Mouse (Mus musculus): Measurements from ENCODE around the gene Slc7a15. TPM values are rescaled to one million over a fixed set of nuclear protein-coding genes. Genes with fewer than 3 reads are reported as not detected.

The Slc7a15 gene
- 278 TPM for polyA plus RNA-seq (2014; fragmentation: Illumina TruSeq; extraction: RNeasy Lipid Tissue Mini Kit (QIAGEN cat#74804); ENCODE audit: low replicate concordance)

GRCm38 (mm10) chr12:8598966-8599365 is at the start of gene Slc7a15:
Gene Slc7a15 (minus strand): TSS chr12:8599066.

GRCm38 (mm10) chr12:8499871-8500596 is 98.8 kb downstream of the Slc7a15 start, which contains the start of gene Rhob:
Gene Rhob (minus strand): TSS chr12:8500009.

Other genes starting within 250 kb of the Slc7a15 start
- 47.1 TPM for gene Rhob, start 99.1 kb downstream of the Slc7a15 start, polyA plus RNA-seq (2014; fragmentation: Illumina TruSeq; extraction: RNeasy Lipid Tissue Mini Kit (QIAGEN cat#74804); ENCODE audit: low replicate concordance)
- gene Pum2, start 75.1 kb upstream of the Slc7a15 start, polyA plus RNA-seq (2014; fragmentation: Illumina TruSeq; extraction: RNeasy Lipid Tissue Mini Kit (QIAGEN cat#74804); ENCODE audit: low replicate concordance) = 149 TPM
- gene Sdc1, start 172.3 kb upstream of the Slc7a15 start, polyA plus RNA-seq (2014; fragmentation: Illumina TruSeq; extraction: RNeasy Lipid Tissue Mini Kit (QIAGEN cat#74804); ENCODE audit: low replicate concordance) = 7.9 TPM